Mouse (Mus musculus) lung, adult 2 months (tissue): Measurements from ENCODE around the gene Lsamp.

Experiments
- CTCF ChIP-seq: fragments of 200-500 bp; IDR thresholded peaks from 2 replicates; pipeline ENCODE4 v1.5.1; 2011; ENCODE audit warnings: mild to moderate bottlenecking, low read length, control low read depth; ENCODE audit not compliant: insufficient read depth
- POLR2A ChIP-seq: fragments of 200-500 bp; IDR thresholded peaks from 2 replicates; pipeline ENCODE4 v1.6.1; 2011; ENCODE audit warnings: low read depth, mild to moderate bottlenecking, control low read depth, low read length, borderline replicate concordance; ENCODE audit errors: extremely low read depth

GRCm38 (mm10) chr16:41729911-41730310, 1745.8 kb downstream of the Lsamp start:
- TF ChIP-seq POLR2A (no peak), CTCF (no peak)
